Comparison of ENCODE assay signal across 21 mouse cellular contexts in genomic region chr13:117892076-117892475, GRCm38 (mm10).
DNase-seq lines count a peak whose midpoint lies in the region; ATAC-seq lines count a peak whose summit lies in the region.
"Had no signal": no experiment of that assay in that cellular context is flagged by ENCODE, and none has a peak within 500 bp of the region (broad histone marks: within the 10 kb centered on the region; RNA-seq: fewer than 3 reads in every experiment).

No protein-coding gene starts in this region.

- no peaks in the 10 kb centered on the region for H3K27me3 ChIP-seq in kidney, embryonic 14.5 days (ENCODE audit: control insufficient read depth, insufficient read depth, low read length)
- no peaks in the 10 kb centered on the region for H3K27me3 ChIP-seq in kidney, embryonic 16.5 days (ENCODE audit: insufficient read depth, low read length)
- H3K27me3 ChIP-seq: embryonic facial prominence, embryonic 13.5 days; embryonic facial prominence, embryonic 15.5 days; forebrain, embryonic 12.5 days had no signal

- H3K36me3 ChIP-seq in kidney, embryonic 14.5 days (ENCODE audit: control insufficient read depth, insufficient read depth, low read length), result no peaks in the 10 kb centered on the region
- no peaks in the 10 kb centered on the region for H3K36me3 ChIP-seq in kidney, embryonic 16.5 days (ENCODE audit: insufficient read depth, low read length)
- H3K36me3 ChIP-seq: embryonic facial prominence, embryonic 13.5 days; embryonic facial prominence, embryonic 15.5 days; forebrain, embryonic 10.5 days; forebrain, embryonic 12.5 days had no signal

- no peaks in the 10 kb centered on the region for H3K4me1 ChIP-seq in kidney, embryonic 14.5 days (ENCODE audit: control insufficient read depth, insufficient read depth, low read length)
- H3K4me1 ChIP-seq in kidney, embryonic 16.5 days (ENCODE audit: insufficient read depth, low read length), result no peaks in the 10 kb centered on the region
- H3K4me1 ChIP-seq: embryonic facial prominence, embryonic 13.5 days; embryonic facial prominence, embryonic 15.5 days; forebrain, embryonic 10.5 days; forebrain, embryonic 12.5 days had no signal

- H3K9ac ChIP-seq in kidney, embryonic 14.5 days (ENCODE audit: low read depth, low read length), result no peak overlapping the region
- H3K9ac ChIP-seq in kidney, embryonic 16.5 days (replicated peaks; ENCODE audit: low read length), result no peak overlapping the region
- H3K9ac ChIP-seq: embryonic facial prominence, embryonic 13.5 days; embryonic facial prominence, embryonic 15.5 days; forebrain, embryonic 12.5 days had no signal

- no peaks in the 10 kb centered on the region for H3K9me3 ChIP-seq in kidney, embryonic 14.5 days (ENCODE audit: control insufficient read depth, low read length)
- no peaks in the 10 kb centered on the region for H3K9me3 ChIP-seq in kidney, embryonic 16.5 days (ENCODE audit: low read length)
- H3K9me3 ChIP-seq: embryonic facial prominence, embryonic 13.5 days; embryonic facial prominence, embryonic 15.5 days; forebrain, embryonic 10.5 days; forebrain, embryonic 12.5 days had no signal

- WGBS in kidney, embryonic 14.5 days, result 44% methylated on average over 5 of the region's 5 CpGs
- 37% methylated on average over 5 of the region's 5 CpGs for WGBS in kidney, embryonic 16.5 days

- DNase-seq in kidney, adult 8-10 months, result no peak
- no peak for DNase-seq in kidney, adult 11 months
- DNase-seq: adrenal gland, adult 2 months; adrenal gland, postnatal 10 days; adrenal gland, postnatal 25 days; cerebellum, adult 11 months; cerebellum, adult 18-20 months; cerebellum, adult 8-10 months; cerebellum, adult 9-11 months; cerebellum, postnatal 14 days; cerebellum, postnatal 36 days; embryo, embryonic 11 days had no signal

- no peak overlapping the region for H3K27ac ChIP-seq in kidney, embryonic 14.5 days (ENCODE audit: low read depth, low read length)
- no peak overlapping the region for H3K27ac ChIP-seq in kidney, embryonic 16.5 days (ENCODE audit: low read length)
- H3K27ac ChIP-seq: embryonic facial prominence, embryonic 13.5 days; embryonic facial prominence, embryonic 15.5 days; forebrain, embryonic 10.5 days; forebrain, embryonic 12.5 days had no signal

- no peak overlapping the region for H3K4me2 ChIP-seq in kidney, embryonic 14.5 days (replicated peaks; ENCODE audit: low read depth, low read length)
- H3K4me2 ChIP-seq in kidney, embryonic 16.5 days (replicated peaks; ENCODE audit: low read depth, low read length), result no peak overlapping the region
- H3K4me2 ChIP-seq: embryonic facial prominence, embryonic 13.5 days; embryonic facial prominence, embryonic 15.5 days; forebrain, embryonic 12.5 days had no signal

- no peak overlapping the region for H3K4me3 ChIP-seq in kidney, embryonic 14.5 days (ENCODE audit: low read length)
- H3K4me3 ChIP-seq in kidney, embryonic 16.5 days (ENCODE audit: low read length), result no peak overlapping the region
- H3K4me3 ChIP-seq: embryonic facial prominence, embryonic 13.5 days; embryonic facial prominence, embryonic 15.5 days; erythroblast, embryonic 14.5 days; forebrain, embryonic 10.5 days; forebrain, embryonic 12.5 days had no signal

- peak; percentile 92 for ATAC-seq in kidney, embryonic 14.5 days (ENCODE audit: low FRiP score, low TSS enrichment)
- ATAC-seq in kidney, embryonic 16.5 days (ENCODE audit: low FRiP score, low TSS enrichment), result peak; percentile 89
- ATAC-seq: forebrain, embryonic 14.5 days; forebrain, embryonic 16.5 days had no signal
